Mouse (Mus musculus) heart, postnatal 0 days (tissue): Measurements from ENCODE around the gene Gulp1. TPM values are rescaled to one million over a fixed set of nuclear protein-coding genes. Genes with fewer than 3 reads are reported as not detected.

ENCODE experiments used
- ATAC-seq: fragments of 200-750 bp; cut with Nextera tagmentation; 2 replicates; pipeline ENCODE4 v1.8.0; 2017; ENCODE audit warnings: low read depth, moderate number of reproducible peaks, moderate library complexity; ENCODE audit not compliant: insufficient read depth
- DNase-seq: peaks from one replicate; pipeline ENCODE4 v3.0.0-alpha.2; 2016; ENCODE audit warnings: low spot score
- H3K27ac ChIP-seq: fragments of 300-500 bp; sonication (generic); 2 replicates; pipeline ENCODE4 v1.5.1; 2014; ENCODE audit warnings: low read depth, mild to moderate bottlenecking
- H3K27me3 ChIP-seq: fragments of 300-500 bp; sonication (generic); 2 replicates; pipeline ENCODE4 v1.6.1; 2014; ENCODE audit warnings: low read length, mixed read lengths; ENCODE audit not compliant: control insufficient read depth, insufficient read depth
- H3K36me3 ChIP-seq: fragments of 300-500 bp; sonication (generic); replicated peaks from 2 replicates; pipeline ENCODE4 v1.6.1; 2014; ENCODE audit warnings: low read length, mixed read lengths; ENCODE audit not compliant: control insufficient read depth, insufficient read depth
- H3K4me1 ChIP-seq: fragments of 300-500 bp; sonication (generic); 2 replicates; pipeline ENCODE4 v1.6.1; 2014; ENCODE audit warnings: antibody characterized with exemption; ENCODE audit not compliant: control insufficient read depth, insufficient read depth
- H3K4me2 ChIP-seq: fragments of 300-500 bp; sonication (generic); 2 replicates; pipeline ENCODE4 v1.6.1; 2014; ENCODE audit warnings: low read depth, mild to moderate bottlenecking, low read length, moderate library complexity
- H3K4me3 ChIP-seq: fragments of 300-500 bp; sonication (generic); 2 replicates; pipeline ENCODE4 v1.5.1; 2014; ENCODE audit warnings: low read depth, low read length
- H3K9ac ChIP-seq: fragments of 300-500 bp; sonication (generic); replicated peaks from 2 replicates; pipeline ENCODE4 v1.6.1; 2014; ENCODE audit warnings: low read depth, low read length, mixed read lengths
- H3K9me3 ChIP-seq: fragments of 300-500 bp; sonication (generic); replicated peaks from 2 replicates; pipeline ENCODE4 v1.6.1; 2016; ENCODE audit warnings: low read length; ENCODE audit not compliant: control insufficient read depth
- CTCF ChIP-seq: IDR thresholded peaks from 2 replicates; pipeline ENCODE4 v1.5.1; 2016; ENCODE audit warnings: antibody characterized with exemption, control low read depth, low read depth
- EP300 ChIP-seq: IDR thresholded peaks from 2 replicates; pipeline ENCODE4 v1.6.1; 2016; ENCODE audit warnings: antibody characterized with exemption, low read depth
- WGBS: fragments of 180-500 bp; shearing (Covaris S2); extraction: QIAGEN DNeasy Blood & Tissue Kit; methylation state at CpG from one replicate; pipeline ENCODE4 v1.1.7; 2014; 5-methylcytosine and 5-hydroxymethylcytosine counted together
- polyA plus RNA-seq: library from polyadenylated mRNA; unstranded; fragments of >200 nt; fragmentation: Nextera tagmentation; extraction: Ambion mirVana; gene quantifications from 2 replicates; pipeline ENCODE4 v1.2.1, GENCODE M21; 2015
- total RNA-seq: library from RNA; depleted of rRNA; stranded (reverse); fragments of >200 nt; gene quantifications from 2 replicates; pipeline ENCODE4 v1.2.3, GENCODE M21; 2014; ENCODE audit warnings: low replicate concordance

The Gulp1 gene
- total and polyA plus RNA-seq, 2 experiments from 2014 or later = 6.0 to 19.2 TPM

DNA sequence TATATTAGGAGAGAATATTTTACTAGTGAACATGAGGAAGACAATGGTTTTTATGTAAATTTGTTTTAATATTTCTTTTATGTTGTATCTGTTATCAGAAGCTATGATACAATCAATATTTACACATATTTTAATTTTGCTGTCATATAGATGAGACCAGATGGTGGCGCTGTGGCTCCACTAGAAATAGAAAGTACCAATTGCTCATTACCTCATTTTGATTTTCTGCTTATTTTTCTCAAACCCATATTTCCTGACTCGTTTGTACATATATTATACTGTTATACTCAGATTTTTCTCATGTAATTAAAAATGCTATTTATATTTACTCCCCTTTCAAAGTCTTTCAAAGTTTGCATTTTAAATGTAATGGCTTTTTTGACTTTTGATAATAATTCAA is 194.4 kb downstream of the Gulp1 start:
- Histone ChIP-seq H3K9ac (no peak overlapping the region), H3K36me3 (no peaks in the 10 kb centered on the region), H3K27me3 (no peaks in the 10 kb centered on the region), H3K4me2 (no peak overlapping the region), H3K9me3 (no peaks in the 10 kb centered on the region), H3K27ac (no peak overlapping the region), H3K4me3 (no peak overlapping the region), H3K4me1 (no peaks in the 10 kb centered on the region)
- ATAC-seq (no peak), DNase-seq (peak; percentile 46)
- TF ChIP-seq EP300 (no peak), CTCF (peak; percentile 74)
- 7% methylated on average over 2 of the region's 2 CpGs for WGBS

DNA sequence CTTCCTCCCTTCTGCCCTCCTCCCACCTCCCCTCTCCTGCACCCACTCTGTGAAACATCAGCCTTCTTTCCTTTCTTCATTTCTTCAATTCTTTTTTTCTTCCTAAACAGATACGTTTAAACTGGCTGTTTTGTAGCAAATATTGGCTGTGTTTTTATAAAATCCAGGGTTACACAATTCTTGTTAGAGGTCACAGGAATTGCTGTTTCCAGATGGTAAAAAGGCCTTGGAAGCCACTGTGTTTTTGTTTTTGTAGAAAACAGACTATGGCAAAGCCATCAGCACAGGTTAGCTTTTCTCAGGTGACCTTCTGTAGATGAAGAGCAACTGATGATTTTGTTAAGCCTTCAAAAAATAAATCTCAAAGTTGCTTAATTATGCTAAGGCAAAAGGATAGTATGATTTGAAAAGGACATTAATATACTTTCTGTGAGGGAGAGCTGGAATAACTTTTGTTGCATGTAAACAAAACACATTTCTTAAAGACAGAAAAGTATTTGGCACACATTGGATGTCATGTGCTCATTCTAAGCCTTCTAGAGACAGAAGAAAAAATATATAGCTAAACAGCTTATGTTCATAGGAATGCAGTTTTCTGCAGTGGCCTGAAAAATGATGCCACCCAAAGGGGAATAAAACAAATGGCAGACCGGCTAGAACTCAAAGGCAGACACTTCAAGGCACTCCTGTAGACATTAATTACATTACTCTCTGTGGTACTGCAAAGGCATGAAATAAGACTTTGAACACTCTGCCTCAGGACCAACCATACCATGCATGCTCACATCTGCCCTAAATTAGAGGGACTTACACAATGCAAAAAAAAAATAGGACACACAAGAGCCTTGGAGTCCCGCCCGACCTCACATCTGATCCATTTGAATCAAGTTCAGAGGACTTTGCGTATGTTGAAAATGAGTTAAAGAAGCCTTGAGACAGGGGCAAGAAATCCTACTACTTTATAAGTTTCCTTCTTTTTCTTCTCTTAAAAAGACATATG is 199.7 kb downstream of the Gulp1 start:
- no peaks in the 10 kb centered on the region for H3K9me3 ChIP-seq
- no peaks in the 10 kb centered on the region for H3K27me3 ChIP-seq
- no peaks in the 10 kb centered on the region for H3K4me1 ChIP-seq
- ATAC-seq (no peak), DNase-seq (no peak)
- no peak overlapping the region for H3K27ac ChIP-seq
- 78% methylated on average over 5 of the region's 5 CpGs for WGBS
- no peak overlapping the region for H3K9ac ChIP-seq
- H3K36me3 ChIP-seq = no peaks in the 10 kb centered on the region
- H3K4me3 ChIP-seq = no peak overlapping the region
- no peak for TF ChIP-seq CTCF
- TF ChIP-seq EP300 = no peak
- H3K4me2 ChIP-seq = no peak overlapping the region

DNA sequence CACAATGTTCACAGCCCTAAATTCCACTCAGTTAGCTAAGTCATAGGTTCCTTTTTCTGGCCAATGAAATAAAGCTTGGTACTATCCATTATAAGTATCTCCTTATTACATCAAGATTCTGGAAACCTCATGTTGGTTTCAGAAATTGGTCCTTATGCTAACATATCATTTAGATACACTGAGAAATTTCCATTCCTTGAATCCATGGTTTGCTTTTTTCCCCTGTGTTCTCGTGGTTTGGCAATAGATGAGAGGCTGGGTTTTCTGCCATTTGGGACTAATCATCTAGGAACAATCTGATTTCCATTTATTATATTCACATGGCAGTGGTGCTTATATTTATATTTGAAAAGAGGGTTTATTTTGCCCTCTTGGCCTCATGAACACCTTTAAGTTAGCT is 226.9 kb downstream of the Gulp1 start:
- TF ChIP-seq EP300 (no peak), CTCF (no peak)
- Histone ChIP-seq H3K27ac (no peak overlapping the region), H3K4me3 (no peak overlapping the region), H3K36me3 (no peaks in the 10 kb centered on the region), H3K4me2 (no peak overlapping the region), H3K27me3 (no peaks in the 10 kb centered on the region), H3K9ac (no peak overlapping the region), H3K9me3 (no peaks in the 10 kb centered on the region), H3K4me1 (no peaks in the 10 kb centered on the region)
- no peak for ATAC-seq
- DNase-seq = no peak
- WGBS = 55% methylated on average over 1 of the region's 1 CpGs

DNA sequence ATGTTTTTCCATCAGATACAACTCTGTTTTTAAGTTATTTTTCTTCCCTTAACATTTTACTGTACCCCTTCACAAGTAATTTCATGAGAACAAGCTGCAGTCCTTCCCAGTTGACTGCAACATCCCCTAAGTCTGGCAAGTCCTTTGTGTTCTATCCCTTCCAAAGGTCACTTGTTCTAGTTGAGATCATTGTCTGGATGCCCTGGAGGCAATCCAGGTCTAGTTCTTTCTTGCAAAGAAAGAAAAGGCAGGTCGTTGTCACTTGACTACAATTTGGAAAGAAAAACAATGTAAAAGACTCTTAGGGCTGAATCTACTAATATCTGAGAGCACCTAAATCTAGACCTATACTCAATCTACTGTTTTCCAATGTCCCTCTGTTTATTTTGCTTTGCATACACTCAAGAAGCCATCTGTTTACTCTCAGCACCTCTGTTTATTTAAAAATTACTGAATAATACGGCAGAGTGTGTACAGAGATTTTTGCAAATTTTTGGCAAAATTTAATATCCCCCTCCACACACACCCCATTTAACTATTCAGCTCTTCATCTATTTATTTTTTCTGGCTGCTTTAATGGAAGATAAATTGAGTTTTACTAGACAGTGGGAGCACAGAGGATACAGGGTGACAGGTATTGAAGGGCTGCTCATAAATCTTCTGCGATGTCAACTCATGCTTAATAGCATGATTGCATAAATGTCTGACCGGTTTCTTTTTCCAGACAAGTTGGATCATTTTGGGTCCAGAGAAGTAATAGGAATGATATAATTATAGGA is 252.5 kb downstream of the Gulp1 start:
- TF ChIP-seq CTCF = no peak
- TF ChIP-seq EP300 = no peak
- 70% methylated on average over 4 of the region's 4 CpGs for WGBS
- DNase-seq = no peak

DNA sequence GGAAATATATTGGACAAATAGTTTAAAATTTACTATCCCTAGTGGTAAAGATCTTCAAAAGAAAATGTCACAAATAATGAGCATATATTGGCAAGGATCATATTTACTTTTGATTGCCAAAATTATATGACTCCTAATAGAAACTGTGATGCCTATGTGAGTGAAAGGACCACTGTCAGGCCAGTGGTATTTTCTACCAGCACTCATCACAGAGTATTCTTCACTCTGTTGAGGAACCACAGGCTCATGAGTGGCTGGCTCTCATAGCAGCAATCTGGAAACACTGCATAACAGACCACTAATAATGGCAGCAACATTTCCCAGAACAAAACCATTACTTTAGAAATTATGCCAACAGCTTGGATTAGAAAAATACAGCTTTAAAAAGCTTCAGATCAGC is 255.1 kb downstream of the Gulp1 start:
- no peak for TF ChIP-seq EP300
- no peak for TF ChIP-seq CTCF
- H3K4me3 ChIP-seq = no peak overlapping the region
- ATAC-seq (no peak), DNase-seq (no peak)
- no peak overlapping the region for H3K27ac ChIP-seq
- no peaks in the 10 kb centered on the region for H3K9me3 ChIP-seq
- no peaks in the 10 kb centered on the region for H3K27me3 ChIP-seq
- no peak overlapping the region for H3K4me2 ChIP-seq
- H3K9ac ChIP-seq = no peak overlapping the region
- no peaks in the 10 kb centered on the region for H3K4me1 ChIP-seq
- no peaks in the 10 kb centered on the region for H3K36me3 ChIP-seq

More for the DNA sequence above, 252.5 kb downstream of the Gulp1 start:
- H3K27me3 ChIP-seq = no peaks in the 10 kb centered on the region
- no peaks in the 10 kb centered on the region for H3K9me3 ChIP-seq
- H3K36me3 ChIP-seq = no peaks in the 10 kb centered on the region
- H3K4me1 ChIP-seq = no peaks in the 10 kb centered on the region
- H3K4me3 ChIP-seq = no peak overlapping the region
- no peak for ATAC-seq
- no peak overlapping the region for H3K9ac ChIP-seq
- H3K4me2 ChIP-seq = no peak overlapping the region
- no peak overlapping the region for H3K27ac ChIP-seq
